In genomic region chr10:70108016-70108415, GRCm38 (mm10) we compare ENCODE assay signal across 30 mouse cellular contexts. TPM values are rescaled to one million over a fixed set of nuclear protein-coding genes. Genes with fewer than 3 reads are reported as not detected.
DNase-seq lines count a peak whose midpoint lies in the region; ATAC-seq lines count a peak whose summit lies in the region.
"Had no signal": no experiment of that assay in that cellular context is flagged by ENCODE, and none has a peak within 500 bp of the region (broad histone marks: within the 10 kb centered on the region; RNA-seq: fewer than 3 reads in every experiment).

No protein-coding gene starts in this region.

- DNase-seq in gastrocnemius, adult 18-20 months (ENCODE audit: low spot score): peak; percentile 75
- DNase-seq in gastrocnemius, postnatal 10 days: no peak
- DNase-seq in heart, adult 9 months (ENCODE audit: low spot score in 2 of 2): no peak
- DNase-seq in gastrocnemius, postnatal 25 days: peak; percentile 48
- DNase-seq: adrenal gland, adult 2 months; adrenal gland, postnatal 14 days; cerebellum, adult 11 months; cerebellum, adult 2 months; cerebellum, adult 9-11 months; cerebellum, postnatal 36 days; embryo, embryonic 11 days; heart, adult 18-20 months; heart, postnatal 10 days; heart, postnatal 36 days; kidney, adult 11 months; kidney, adult 8-10 months had no signal

- ATAC-seq in heart, embryonic 13.5 days (ENCODE audit: extremely low read depth, insufficient number of reproducible peaks, low FRiP score, low TSS enrichment): no peak
- ATAC-seq in activated CD4-positive, CD25-positive, alpha-beta regulatory T cell, adult 4 months: no peak
- ATAC-seq: forebrain, embryonic 15.5 days; hindbrain, embryonic 16.5 days; intestine, embryonic 15.5 days; Patski had no signal

- no peaks in the 10 kb centered on the region for H3K9me3 ChIP-seq in heart, embryonic 13.5 days
- H3K9me3 ChIP-seq: embryonic facial prominence, embryonic 10.5 days; embryonic facial prominence, embryonic 13.5 days; forebrain, embryonic 12.5 days; forebrain, embryonic 15.5 days; G1E; heart, embryonic 15.5 days; hindbrain, embryonic 13.5 days; intestine, embryonic 15.5 days had no signal

- WGBS in heart, embryonic 13.5 days: 40% methylated on average over 10 of the region's 13 CpGs

- no peak overlapping the region for H3K4me3 ChIP-seq in heart, embryonic 13.5 days
- H3K4me3 ChIP-seq: embryonic facial prominence, embryonic 10.5 days; embryonic facial prominence, embryonic 13.5 days; erythroblast, embryonic 14.5 days; forebrain, embryonic 12.5 days; forebrain, embryonic 15.5 days; heart, embryonic 15.5 days; hindbrain, embryonic 10.5 days; hindbrain, embryonic 13.5 days; intestine, embryonic 15.5 days had no signal

- H3K27ac ChIP-seq in heart, embryonic 13.5 days (replicated peaks): no peak overlapping the region
- H3K27ac ChIP-seq: embryonic facial prominence, embryonic 10.5 days; embryonic facial prominence, embryonic 13.5 days; forebrain, embryonic 12.5 days; forebrain, embryonic 15.5 days; heart, embryonic 15.5 days; hindbrain, embryonic 10.5 days; hindbrain, embryonic 13.5 days; intestine, embryonic 15.5 days had no signal

- peak overlapping the region; percentile 42; the same call in 1 of the 2 replicates for H3K9ac ChIP-seq in heart, embryonic 13.5 days
- H3K9ac ChIP-seq: embryonic facial prominence, embryonic 13.5 days; forebrain, embryonic 12.5 days; forebrain, embryonic 15.5 days; heart, embryonic 15.5 days; hindbrain, embryonic 13.5 days; intestine, embryonic 15.5 days had no signal

- H3K36me3 ChIP-seq in heart, embryonic 13.5 days: peaks cover 27% of the 10 kb centered on the region
- H3K36me3 ChIP-seq: heart, embryonic 15.5 days had no signal

- H3K27me3 ChIP-seq in heart, embryonic 13.5 days (replicated peaks): no peaks in the 10 kb centered on the region
- H3K27me3 ChIP-seq: embryonic facial prominence, embryonic 13.5 days; forebrain, embryonic 12.5 days; forebrain, embryonic 15.5 days; heart, embryonic 15.5 days; hindbrain, embryonic 13.5 days; intestine, embryonic 15.5 days; Patski had no signal

- H3K4me1 ChIP-seq in heart, embryonic 13.5 days: peaks cover 93% of the 10 kb centered on the region
- H3K4me1 ChIP-seq: forebrain, embryonic 12.5 days; forebrain, embryonic 15.5 days had no signal

- peak overlapping the region; percentile 6; the same call in 1 of the 2 replicates for H3K4me2 ChIP-seq in heart, embryonic 13.5 days
- H3K4me2 ChIP-seq: embryonic facial prominence, embryonic 13.5 days; forebrain, embryonic 12.5 days; forebrain, embryonic 15.5 days; heart, embryonic 15.5 days; hindbrain, embryonic 13.5 days; intestine, embryonic 15.5 days had no signal

RNA-seq across cellular contexts. Expression of gene Ccdc6, which starts 11.1 kb away (rescaled TPM):
- total RNA-seq in gastrocnemius, adult 18-20 months (2021): 100 to 1,000 TPM in 1 of 2 experiments, 10 to 100 TPM in 1; 87.0 to 114 TPM
- 10 to 100 TPM; 77.2 to 80.5 TPM for total RNA-seq in gastrocnemius, postnatal 10 days (2021)
- 12.5 and 12.9 TPM in 2 replicates for polyA plus RNA-seq in heart, embryonic 13.5 days (2015; fragmentation: Nextera tagmentation; extraction: Ambion mirVana)
- 100 to 1,000 TPM in 1 of 2 experiments, 10 to 100 TPM in 1; 98.9 to 100 TPM for total RNA-seq in gastrocnemius, postnatal 25 days (2021)
- polyA plus RNA-seq in activated CD4-positive, CD25-positive, alpha-beta regulatory T cell, adult 4 months (2017; shearing (Covaris generic)): 10 to 100 TPM; 26.0 to 27.6 TPM

Comparison
In these comparisons a context has a peak if more than half of its experiments do, and no peak if none do; other contexts are left out.
1. DNase-seq: peak in gastrocnemius, adult 18-20 months (single experiment) and gastrocnemius, postnatal 25 days (single experiment); none in gastrocnemius, postnatal 10 days (single experiment) and heart, adult 9 months (0 of 2).